Mouse (Mus musculus) CH12.LX (cell line): ENCODE measurements around the gene Celsr3. TPM values are rescaled to one million over a fixed set of nuclear protein-coding genes. Genes with fewer than 3 reads are reported as not detected.

ENCODE experiments used
- DNase-seq: peaks from one replicate; pipeline ENCODE4 v3.0.0-alpha.2; 2013; ENCODE audit errors: extremely low read depth
- H3K27ac ChIP-seq: 2 replicates; pipeline ENCODE4 v1.5.1; 2012; ENCODE audit warnings: low read depth, mild to moderate bottlenecking, control low read depth, moderate library complexity; ENCODE audit not compliant: insufficient read depth
- H3K27me3 ChIP-seq: replicated peaks from 2 replicates; pipeline ENCODE3; 2012; ENCODE audit warnings: inconsistent platforms
- H3K36me3 ChIP-seq, 2 experiments: replicated peaks in 1 of 2; 2 replicates each; pipeline versions ENCODE3 to v1.6.1; 2012; ENCODE audit warnings: inconsistent platforms in 1 of 2, low read length in 1 of 2, mild to moderate bottlenecking in 1 of 2, mixed read lengths in 1 of 2, moderate library complexity in 1 of 2; ENCODE audit not compliant: control insufficient read depth in 1 of 2, insufficient read depth in 1 of 2
- H3K4me1 ChIP-seq, 2 experiments: 2 replicates each; pipeline ENCODE4 v1.6.1; 2012; ENCODE audit warnings: inconsistent platforms in 1 of 2, moderate library complexity in 1 of 2; ENCODE audit not compliant: insufficient read depth in 2 of 2, control insufficient read depth in 1 of 2
- H3K4me2 ChIP-seq: 2 replicates; pipeline ENCODE4 v1.6.1; 2012; ENCODE audit warnings: low read depth, mild to moderate bottlenecking, control low read depth; ENCODE audit not compliant: poor library complexity, insufficient read depth, severe bottlenecking
- H3K4me3 ChIP-seq, 3 experiments: fragments of 150-350 bp in 1 of 3; sonication (generic) in 1 of 3; replicated peaks in 1 of 3; 2 replicates each; pipeline versions ENCODE3 to v1.5.1; 2011 to 2012; ENCODE audit warnings: low read depth in 2 of 3, low read length in 2 of 3, mild to moderate bottlenecking in 2 of 3, moderate library complexity in 2 of 3, control low read depth in 1 of 3, improper control_type of control experiment in 1 of 3, inconsistent platforms in 1 of 3, mixed read lengths in 1 of 3; ENCODE audit not compliant: poor library complexity in 1 of 3
- H3K79me2 ChIP-seq: replicated peaks from 2 replicates; pipeline ENCODE4 v1.6.1; 2012; ENCODE audit warnings: mild to moderate bottlenecking, moderate library complexity; ENCODE audit not compliant: control insufficient read depth, poor library complexity, insufficient read depth, severe bottlenecking; ENCODE audit errors: extremely low read depth
- H3K9ac ChIP-seq: 2 replicates; pipeline ENCODE4 v1.6.1; 2012; ENCODE audit warnings: low read depth, mild to moderate bottlenecking, control low read depth, moderate library complexity; ENCODE audit not compliant: insufficient read depth
- H3K9me3 ChIP-seq: replicated peaks from 2 replicates; pipeline ENCODE3; 2012; ENCODE audit warnings: low read length, inconsistent platforms, mixed read lengths
- CHD2 ChIP-seq: IDR thresholded peaks from 2 replicates; pipeline ENCODE4 v1.6.1; 2011; ENCODE audit warnings: low read length, improper control_type of control experiment
- CTCF ChIP-seq, 2 experiments: IDR thresholded peaks in 1 of 2; conservative IDR thresholded peaks in 1 of 2; 2 replicates each; pipeline ENCODE4 v1.5.1; 2011 to 2012; ENCODE audit warnings: low read depth in 2 of 2, low read length in 2 of 2, improper control_type of control experiment in 1 of 2, inconsistent platforms in 1 of 2, mild to moderate bottlenecking in 1 of 2, moderate library complexity in 1 of 2
- E2F4 ChIP-seq: IDR thresholded peaks from 2 replicates; pipeline ENCODE4 v1.6.1; 2011; ENCODE audit warnings: low read depth, low read length, improper control_type of control experiment; ENCODE audit not compliant: insufficient replicate concordance
- ELF1 ChIP-seq: IDR thresholded peaks from 2 replicates; pipeline ENCODE4 v1.6.1; 2014; ENCODE audit warnings: low read depth, mild to moderate bottlenecking, inconsistent platforms, low read length, improper control_type of control experiment
- EP300 ChIP-seq: IDR thresholded peaks from 2 replicates; pipeline ENCODE4 v1.6.1; 2011; ENCODE audit warnings: low read length, improper control_type of control experiment
- GABPA ChIP-seq: IDR thresholded peaks from 2 replicates; pipeline ENCODE4 v1.6.1; 2012; ENCODE audit warnings: low read depth, low read length, improper control_type of control experiment, inconsistent platforms; ENCODE audit not compliant: insufficient replicate concordance
- HCFC1 ChIP-seq: IDR thresholded peaks from 2 replicates; pipeline ENCODE4 v1.6.1; 2012; ENCODE audit warnings: low read depth, mild to moderate bottlenecking, inconsistent platforms, low read length, improper control_type of control experiment
- JUND ChIP-seq: conservative IDR thresholded peaks from 2 replicates; pipeline ENCODE4 v1.6.1; 2011; ENCODE audit warnings: low read depth, low read length, improper control_type of control experiment
- KAT2A ChIP-seq: IDR thresholded peaks from 2 replicates; pipeline ENCODE4 v1.6.1; 2012; ENCODE audit warnings: low read length, improper control_type of control experiment, inconsistent platforms; ENCODE audit not compliant: insufficient replicate concordance
- MAFK ChIP-seq: IDR thresholded peaks from 2 replicates; pipeline ENCODE4 v1.6.1; 2011; ENCODE audit warnings: low read length, improper control_type of control experiment; ENCODE audit not compliant: insufficient replicate concordance
- MAX ChIP-seq: IDR thresholded peaks from 2 replicates; pipeline ENCODE4 v1.6.1; 2011; ENCODE audit warnings: low read length, improper control_type of control experiment
- MEF2A ChIP-seq: IDR thresholded peaks from 2 replicates; pipeline ENCODE4 v1.6.1; 2014; ENCODE audit warnings: low read depth, mild to moderate bottlenecking, inconsistent platforms, low read length, improper control_type of control experiment, borderline replicate concordance
- MYC ChIP-seq: IDR thresholded peaks from 2 replicates; pipeline ENCODE4 v1.6.1; 2011; ENCODE audit warnings: low read depth, mild to moderate bottlenecking, improper control_type of control experiment, low read length
- NELFE ChIP-seq: IDR thresholded peaks from 2 replicates; pipeline ENCODE4 v1.6.1; 2011; ENCODE audit warnings: low read depth, low read length, improper control_type of control experiment
- PAX5 ChIP-seq: IDR thresholded peaks from 2 replicates; pipeline ENCODE4 v1.6.1; 2012; ENCODE audit warnings: low read length, inconsistent platforms, mixed read lengths
- POLR2AphosphoS2 ChIP-seq: IDR thresholded peaks from 2 replicates; pipeline ENCODE4 v1.6.1; 2011; ENCODE audit warnings: low read depth, low read length, improper control_type of control experiment
- RAD21 ChIP-seq: IDR thresholded peaks from 2 replicates; pipeline ENCODE4 v1.6.1; 2011; ENCODE audit warnings: low read depth, mild to moderate bottlenecking, low read length, improper control_type of control experiment, moderate library complexity
- SIN3A ChIP-seq: IDR thresholded peaks from 2 replicates; pipeline ENCODE4 v1.6.1; 2012; ENCODE audit warnings: low read length, improper control_type of control experiment, inconsistent platforms
- SMC3 ChIP-seq: IDR thresholded peaks from 2 replicates; pipeline ENCODE4 v1.6.1; 2011; ENCODE audit warnings: low read depth, low read length, improper control_type of control experiment
- UBTF ChIP-seq: IDR thresholded peaks from 2 replicates; pipeline ENCODE4 v1.6.1; 2012; ENCODE audit warnings: low read depth, mild to moderate bottlenecking, inconsistent platforms, low read length, improper control_type of control experiment, moderate library complexity
- USF1 ChIP-seq: IDR thresholded peaks from 2 replicates; pipeline ENCODE4 v1.6.1; 2014; ENCODE audit warnings: low read depth, mild to moderate bottlenecking, inconsistent platforms, low read length, improper control_type of control experiment
- ZC3H11A ChIP-seq: IDR thresholded peaks from 2 replicates; pipeline ENCODE4 v1.6.1; 2012; ENCODE audit warnings: low read depth, mild to moderate bottlenecking, inconsistent platforms, low read length, improper control_type of control experiment
- ZKSCAN1 ChIP-seq: IDR thresholded peaks from 2 replicates; pipeline ENCODE4 v1.6.1; 2012; ENCODE audit warnings: low read depth, inconsistent platforms, low read length, improper control_type of control experiment, borderline replicate concordance
- ZNF384 ChIP-seq: IDR thresholded peaks from 2 replicates; pipeline ENCODE4 v1.6.1; 2012; ENCODE audit warnings: low read depth, low read length, improper control_type of control experiment, inconsistent platforms
- dilution Hi-C: fragments of 300-500 bp; cut with MboI; formaldehyde crosslinking; loops from 2 replicates; pipeline ENCODE4 v1.14.3; 2020; ENCODE audit warnings: low sequenced_read_pairs; ENCODE audit not compliant: extremely low pct_unique_long_range_greater_than_20kb, extremely low pct_ligation_motif_present
- in situ Hi-C: fragments of 300-500 bp; cut with MboI; formaldehyde crosslinking; loops from 3 replicates; pipeline ENCODE4 v1.14.3; 2019; ENCODE audit warnings: low sequenced_read_pairs, low pct_ligation_motif_present, low pct_unique_long_range_greater_than_20kb, mixed read lengths
- polyA plus RNA-seq: library from polyadenylated mRNA; unstranded; fragments of >175 nt; gene quantifications from 2 replicates; pipeline ENCODE4 v1.2.1, GENCODE M21; 2012; ENCODE audit warnings: low read depth; ENCODE audit not compliant: insufficient read length
- total RNA-seq, 2 experiments: library from RNA; depleted of rRNA; stranded (reverse); fragments of 300-350 nt in 1 of 2; fragments of >200 nt in 1 of 2; gene quantifications; 2 replicates each; pipeline ENCODE4 v1.2.3; 2012 to 2014

Celsr3 gene
- total and polyA plus RNA-seq, 3 experiments = 0.04 TPM; not detected in 2

- in situ Hi-C loops (no loop called here), dilution Hi-C loops (no loop called here)
- DNase-seq = no peak
- H3K9me3 ChIP-seq = no peaks in the 10 kb centered on the region
- H3K79me2 ChIP-seq = peaks cover 40% of the 10 kb centered on the region
- no peak overlapping the region for H3K27ac ChIP-seq
- H3K4me2 ChIP-seq = no peak overlapping the region
- no peak overlapping the region for H3K9ac ChIP-seq
- peaks cover 28 to 79% of the 10 kb centered on the region in 2 experiments for H3K4me1 ChIP-seq
- H3K27me3 ChIP-seq = no peaks in the 10 kb centered on the region
- H3K4me3 ChIP-seq = no peak overlapping the region
- peaks cover 38 to 56% of the 10 kb centered on the region in 2 experiments for H3K36me3 ChIP-seq
- no peak for TF ChIP-seq SMC3
- TF ChIP-seq MAX = no peak
- no peak for TF ChIP-seq CHD2
- TF ChIP-seq GABPA = no peak
- no peak for TF ChIP-seq EP300
- TF ChIP-seq HCFC1 = no peak
- no peak for TF ChIP-seq ZKSCAN1
- TF ChIP-seq PAX5 = no peak
- no peak for TF ChIP-seq ELF1
- no peak for TF ChIP-seq E2F4
- no peak for TF ChIP-seq SIN3A
- no peak for TF ChIP-seq MAFK
- no peak for TF ChIP-seq USF1
- TF ChIP-seq, all 38 proteins: peak for 0
Measured at GRCm38 (mm10) chr9:108796351-108796981, 29.7 kb upstream of the Celsr3 start.

DNA sequence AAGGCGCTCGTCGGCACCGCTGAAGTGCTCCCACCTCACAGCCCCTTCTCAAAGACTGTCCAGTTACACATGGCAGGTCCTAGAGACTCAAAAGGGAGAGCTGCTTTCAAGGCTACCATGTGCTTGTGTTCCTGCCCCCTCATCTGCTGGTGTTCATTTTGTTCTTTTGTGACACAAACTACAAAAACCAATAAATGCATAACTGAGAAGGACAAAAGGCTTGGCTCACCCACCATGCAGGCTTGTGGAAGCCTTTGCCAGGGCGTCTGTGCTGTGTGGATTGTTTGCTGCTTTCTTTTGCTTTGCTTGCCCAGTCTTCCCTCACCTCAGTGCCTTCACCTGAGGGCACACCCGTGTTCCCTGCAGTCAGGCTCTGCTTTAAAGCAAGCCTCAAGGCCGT is 28.6 kb upstream of the Celsr3 start:
- in situ Hi-C loops (no loop called here), dilution Hi-C loops (no loop called here)
- Histone ChIP-seq H3K4me1 (peaks cover 20 to 69% of the 10 kb centered on the region in 2 experiments), H3K9ac (no peak overlapping the region), H3K4me2 (no peak overlapping the region), H3K27me3 (no peaks in the 10 kb centered on the region), H3K4me3 (no peak overlapping the region), H3K27ac (no peak overlapping the region), H3K79me2 (peaks cover 31% of the 10 kb centered on the region), H3K9me3 (no peaks in the 10 kb centered on the region), H3K36me3 (peaks cover 43 to 66% of the 10 kb centered on the region in 2 experiments)
- no peak for DNase-seq
- TF ChIP-seq ZKSCAN1 (no peak), SMC3 (no peak), GABPA (no peak), CHD2 (no peak), MAX (no peak), JUND (no peak), POLR2AphosphoS2 (no peak), NELFE (no peak), ELF1 (no peak), ZC3H11A (no peak), RAD21 (no peak), MEF2A (no peak), UBTF (no peak), ZNF384 (no peak), EP300 (no peak), CTCF (conservative IDR thresholded peaks at IDR 0.05 in 1 of 2, IDR thresholded peaks at IDR 0.05 in 1 of 2; ENCODE audit: low read depth in 2 of 2, low read length in 2 of 2) (no peak), SIN3A (no peak), KAT2A (no peak), MYC (no peak)
